In the genomic region with DNA sequence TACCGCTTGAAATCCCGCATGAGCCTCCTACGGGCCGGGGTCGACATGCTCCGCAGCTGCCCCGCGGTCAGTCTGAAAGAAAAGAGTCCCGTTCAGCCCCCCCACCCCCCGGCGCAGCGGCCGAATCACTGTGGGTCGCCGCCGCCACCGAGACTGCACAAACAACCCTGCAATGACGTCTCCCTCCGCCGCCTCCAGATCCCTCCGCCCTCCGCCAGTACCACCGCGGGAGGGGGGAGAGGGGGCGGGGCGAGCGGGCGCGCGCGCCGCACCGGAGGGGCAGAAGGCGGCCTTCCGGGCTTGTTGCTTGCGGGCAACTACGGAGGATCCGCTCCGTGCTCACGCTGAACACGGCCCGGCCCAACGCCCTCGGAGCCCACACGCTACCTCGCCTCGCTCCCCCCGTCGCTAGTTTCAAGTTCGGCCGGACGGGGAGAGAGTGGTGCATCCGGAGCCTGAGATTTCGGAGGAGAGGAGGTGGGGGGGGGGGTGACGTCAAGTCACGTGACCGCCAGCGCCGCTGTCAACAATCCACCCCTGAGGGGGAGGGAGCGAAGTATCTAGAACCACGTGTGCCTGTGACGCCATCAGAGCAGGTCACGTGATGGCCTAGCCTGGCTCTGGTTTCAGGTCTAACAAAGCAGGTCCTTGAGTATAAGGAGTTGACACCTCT, we compare ENCODE assay signal across 8 mouse cellular contexts. TPM values are rescaled to one million over a fixed set of nuclear protein-coding genes. Genes with fewer than 3 reads are reported as not detected.
DNase-seq lines count a peak whose midpoint lies in the region; ATAC-seq lines count a peak whose summit lies in the region.

Gene Ube2b, minus strand, starts transcription at position 473 of the 673 bp plus-strand sequence.

- DNase-seq in R1 (ENCODE audit: low read depth, low spot score) = peak; percentile 99
- peak; percentile 97 for DNase-seq in cerebellum, postnatal 25 days
- peak; percentile 82 to 87 for DNase-seq in frontal cortex, postnatal 25 days (ENCODE audit: low spot score in 2 of 2)
- DNase-seq in hindbrain, embryonic 14.5 days (ENCODE audit: low spot score) = peak; percentile 96
- DNase-seq in layer of hippocampus, postnatal 36 days = peak; percentile 91 to 92
- DNase-seq in lung, postnatal 36 days = peak; percentile 100
- peak; percentile 99 for DNase-seq in retina, postnatal 1 day
- peak; percentile 84 to 91 for DNase-seq in urinary bladder, adult 18-20 months (ENCODE audit: low spot score in 2 of 2)

- peaks cover 38% of the 10 kb centered on the region for H3K4me1 ChIP-seq in hindbrain, embryonic 14.5 days (replicated peaks; ENCODE audit: control insufficient read depth, insufficient read depth, low read length)

- H3K27me3 ChIP-seq in hindbrain, embryonic 14.5 days (ENCODE audit: control insufficient read depth, insufficient read depth, low read length) = no peaks in the 10 kb centered on the region

- H3K4me2 ChIP-seq in hindbrain, embryonic 14.5 days (replicated peaks) = peak within 1 kb of the TSS; percentile 92

- H3K4me3 ChIP-seq in hindbrain, embryonic 14.5 days (replicated peaks; ENCODE audit: low read length) = peak within 1 kb of the TSS; percentile 94

- peak; percentile 86 for ATAC-seq in hindbrain, embryonic 14.5 days (ENCODE audit: low FRiP score)

- peak within 1 kb of the TSS; percentile 96 for H3K27ac ChIP-seq in hindbrain, embryonic 14.5 days

- peak within 1 kb of the TSS; percentile 92 for H3K9ac ChIP-seq in hindbrain, embryonic 14.5 days

- peaks cover 25% of the 10 kb centered on the region for H3K36me3 ChIP-seq in hindbrain, embryonic 14.5 days (replicated peaks; ENCODE audit: control insufficient read depth, insufficient read depth)

- no peaks in the 10 kb centered on the region for H3K9me3 ChIP-seq in hindbrain, embryonic 14.5 days (ENCODE audit: control insufficient read depth, low read length)

- WGBS in hindbrain, embryonic 14.5 days = under 1% methylated on average over 51 of the region's 63 CpGs

RNA-seq across cellular contexts. Expression of gene Ube2b, which starts in this region (rescaled TPM):
- 150 and 157 TPM in 2 replicates for polyA plus RNA-seq in hindbrain, embryonic 14.5 days (2014; fragmentation: Nextera tagmentation; extraction: Ambion mirVana)
- 100 to 1,000 TPM; 205 to 208 TPM for total RNA-seq in layer of hippocampus, postnatal 36 days (2021)

Comparison
In these comparisons a context has a peak if more than half of its experiments do, and no peak if none do; other contexts are left out.
1. Peak in every context shown above with its lines: DNase-seq, ATAC-seq, H3K4me3 ChIP-seq and H3K27ac ChIP-seq.